Mouse (Mus musculus) cerebellum, adult 2 months (tissue): ENCODE measurements around the gene Akt3.

ENCODE experiments used
- CTCF ChIP-seq: fragments of 200-500 bp; IDR thresholded peaks from 2 replicates; pipeline ENCODE4 v1.5.1; 2011; ENCODE audit warnings: low read depth, mild to moderate bottlenecking, control low read depth, low read length, moderate library complexity, borderline replicate concordance; ENCODE audit not compliant: insufficient read depth
- POLR2A ChIP-seq: fragments of 200-500 bp; IDR thresholded peaks from 2 replicates; pipeline ENCODE4 v1.6.1; 2011; ENCODE audit warnings: low read length, control low read depth, borderline replicate concordance; ENCODE audit not compliant: insufficient read depth

DNA sequence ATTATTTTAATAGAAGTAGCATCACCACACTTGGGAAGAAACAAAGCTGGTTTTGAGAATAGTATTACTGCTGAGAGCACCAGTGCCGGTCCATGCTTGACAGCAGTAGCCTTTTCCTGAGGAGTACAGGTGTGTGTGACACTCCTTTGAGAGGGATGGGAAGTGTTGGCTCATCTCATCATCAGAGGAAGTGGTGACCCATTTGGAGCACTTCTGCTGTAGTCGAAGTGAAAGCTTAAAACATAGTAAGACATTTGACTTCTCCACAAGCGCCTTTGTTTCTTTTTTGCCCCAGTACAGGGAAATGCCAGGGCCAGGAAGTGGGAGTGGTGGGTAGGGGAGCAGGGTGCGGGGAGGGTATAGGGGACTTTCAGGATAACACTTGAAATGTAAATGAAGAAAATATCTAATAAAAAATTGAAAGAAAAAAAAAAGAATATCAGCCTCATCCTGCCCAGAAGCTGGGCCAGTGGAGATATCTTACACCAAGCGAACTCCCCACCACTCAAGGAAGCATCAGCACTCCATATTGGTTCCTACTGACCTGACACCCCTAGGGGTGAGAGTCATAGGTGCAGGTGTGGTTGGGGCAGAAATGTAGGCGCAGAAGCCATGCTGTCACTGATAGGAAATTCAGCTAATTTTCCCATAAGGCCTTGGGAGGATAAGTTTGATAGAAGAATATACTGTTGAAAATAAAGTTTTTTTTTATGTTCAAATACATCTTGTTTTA, 284.5 kb downstream of the Akt3 start:
- TF ChIP-seq CTCF (no peak), POLR2A (no peak)
